Mouse (Mus musculus): Measurements from ENCODE around the gene Slc35g3.
"Not testable (repeated sequence)": the region's sequence is repeated elsewhere in the genome, so short reads cannot be mapped to it uniquely, and the experiment has no call there.

Slc35g3 gene

GRCm38 (mm10) chr11:69754233-69754632 is 7.5 kb downstream of the Slc35g3 start:
- no peak for DNase-seq (ENCODE audit: low spot score)

GRCm38 (mm10) chr11:69752686-69753085 is 9.1 kb downstream of the Slc35g3 start:
- no peak for DNase-seq (ENCODE audit: low spot score)

- DNase-seq (ENCODE audit: low spot score): no peak
Observed at GRCm38 (mm10) chr11:69751635-69752034, 10.1 kb downstream of the Slc35g3 start.

- not testable (repeated sequence) for DNase-seq (ENCODE audit: low spot score)
Observed at GRCm38 (mm10) chr11:69731408-69731807, 30.4 kb downstream of the Slc35g3 start.

- peak; percentile 42 for DNase-seq (ENCODE audit: low spot score)
Observed at GRCm38 (mm10) chr11:69729063-69729462, 32.7 kb downstream of the Slc35g3 start.

- DNase-seq (ENCODE audit: low spot score): no peak
Observed at GRCm38 (mm10) chr11:69725951-69726350, 35.8 kb downstream of the Slc35g3 start.

GRCm38 (mm10) chr11:69723074-69723473 is 38.7 kb downstream of the Slc35g3 start:
- no peak for DNase-seq (ENCODE audit: low spot score)

GRCm38 (mm10) chr11:69720852-69721251 is 40.9 kb downstream of the Slc35g3 start:
- no peak for DNase-seq (ENCODE audit: low spot score)

GRCm38 (mm10) chr11:69719423-69719822 is 42.3 kb downstream of the Slc35g3 start:
- no peak for DNase-seq (ENCODE audit: low spot score)

- DNase-seq (ENCODE audit: low spot score): no peak
Observed at GRCm38 (mm10) chr11:69718661-69719060, 43.1 kb downstream of the Slc35g3 start.

GRCm38 (mm10) chr11:69716953-69717352 is 44.8 kb downstream of the Slc35g3 start:
- DNase-seq (ENCODE audit: low spot score): no peak

GRCm38 (mm10) chr11:69715929-69716328 is 45.8 kb downstream of the Slc35g3 start:
- DNase-seq (ENCODE audit: low spot score): no peak

- DNase-seq (ENCODE audit: low spot score): no peak
Observed at GRCm38 (mm10) chr11:69715482-69715881, 46.3 kb downstream of the Slc35g3 start.

GRCm38 (mm10) chr11:69714636-69715329 is 47.0 kb downstream of the Slc35g3 start:
- no peak for DNase-seq (ENCODE audit: low spot score)

- DNase-seq (ENCODE audit: low spot score): no peak
Observed at GRCm38 (mm10) chr11:69712954-69713672, 48.7 kb downstream of the Slc35g3 start.

GRCm38 (mm10) chr11:69711082-69711481 is 50.7 kb downstream of the Slc35g3 start:
- DNase-seq (ENCODE audit: low spot score): no peak

GRCm38 (mm10) chr11:69710470-69710869 is 51.3 kb downstream of the Slc35g3 start:
- DNase-seq (ENCODE audit: low spot score): no peak

Data from layer of hippocampus, adult 11-12 months (tissue).